Mouse (Mus musculus) lung, postnatal 10 days (tissue): ENCODE results near the gene Usp24.
A peak's percentile ranks its signal among the peaks of the same experiment; 100 is the strongest.
"Not testable (repeated sequence)": the region's sequence is repeated elsewhere in the genome, so short reads cannot be mapped to it uniquely, and the experiment has no call there.

Experiments used
- DNase-seq: peaks from one replicate; pipeline ENCODE4 v3.0.0; 2021

Usp24 gene

DNA sequence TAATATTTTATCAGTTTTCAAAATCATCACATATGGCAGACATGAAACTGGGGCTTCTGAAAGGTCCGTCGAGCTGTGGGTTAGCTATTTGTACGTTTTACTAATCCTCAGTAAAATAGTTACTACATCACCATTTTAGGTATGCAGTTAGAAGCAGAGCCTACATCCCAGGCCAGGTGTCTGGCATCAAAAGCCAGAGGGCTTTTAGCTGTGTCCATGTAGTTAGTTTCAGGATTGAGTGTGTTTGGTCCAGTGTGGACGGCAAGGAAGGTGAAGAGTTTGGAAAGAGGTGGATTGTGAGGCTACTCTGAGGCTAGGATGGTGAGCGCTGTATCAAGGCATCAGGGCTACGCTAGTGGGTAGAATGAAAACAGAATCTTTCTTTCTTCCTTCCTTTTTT lies 3.0 kb downstream of the Usp24 start:
- no peak for DNase-seq

GRCm38 (mm10) chr4:106322846-106323245 lies 6.8 kb downstream of the Usp24 start:
- no peak for DNase-seq

DNA sequence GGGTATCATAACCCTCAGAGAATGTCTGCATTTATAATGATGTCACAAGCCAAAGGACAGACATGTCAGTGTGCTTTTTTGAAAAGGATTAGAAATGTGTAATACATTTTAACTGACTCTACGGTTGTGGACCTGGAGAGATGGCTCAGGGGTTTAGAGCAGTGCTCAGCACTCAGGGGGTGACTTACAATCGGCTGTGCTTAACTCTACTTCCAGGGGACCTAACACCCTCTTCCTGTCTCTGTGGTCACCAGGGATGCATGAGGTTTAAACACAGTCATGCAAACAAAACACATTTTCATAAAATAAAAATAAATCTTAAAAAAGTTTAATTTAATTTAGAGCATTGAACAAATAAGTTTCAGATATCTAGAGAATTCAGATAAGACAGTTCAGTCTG lies 7.3 kb downstream of the Usp24 start:
- DNase-seq, result no peak

DNA sequence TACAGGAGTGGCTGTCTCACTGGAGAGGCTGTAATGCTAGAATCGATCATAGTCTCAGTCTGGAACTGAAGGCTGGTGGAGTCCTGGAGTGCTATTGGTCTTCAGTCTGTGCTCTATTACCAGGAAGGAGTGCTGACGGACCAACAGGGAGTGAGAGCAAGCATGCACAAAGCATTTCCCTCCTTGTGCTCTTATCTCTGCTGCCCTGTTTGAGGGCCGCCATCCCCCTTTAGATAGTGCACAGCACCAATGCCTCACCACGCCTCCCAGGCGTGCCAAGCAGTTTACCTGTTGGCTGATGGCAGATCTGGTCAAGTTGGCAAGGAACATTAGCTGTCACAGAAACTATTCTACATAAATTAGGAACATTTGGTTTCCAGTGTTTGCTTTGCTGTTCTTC lies 11.4 kb downstream of the Usp24 start:
- no peak for DNase-seq

- no peak for DNase-seq
These were observed 12.7 kb downstream of the Usp24 start for GRCm38 (mm10) chr4:106328704-106329103.

DNA sequence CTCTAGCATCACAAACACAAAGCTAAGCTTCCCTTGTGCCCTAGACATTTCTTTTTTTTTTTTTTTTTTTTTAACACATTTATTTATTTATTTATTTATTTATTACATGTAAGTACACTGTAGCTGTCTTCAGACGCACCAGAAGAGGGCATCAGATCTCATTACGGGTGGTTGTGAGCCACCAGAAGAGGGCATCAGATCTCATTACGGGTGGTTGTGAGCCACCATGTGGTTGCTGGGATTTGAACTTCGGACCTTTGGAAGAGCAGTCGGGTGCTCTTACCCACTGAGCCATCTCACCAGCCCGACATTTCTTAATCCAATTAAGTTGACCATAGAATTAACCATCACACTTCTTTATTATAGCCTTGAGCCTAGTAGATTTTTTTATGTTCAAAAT lies 13.2 kb downstream of the Usp24 start:
- DNase-seq, result not testable (repeated sequence)

DNA sequence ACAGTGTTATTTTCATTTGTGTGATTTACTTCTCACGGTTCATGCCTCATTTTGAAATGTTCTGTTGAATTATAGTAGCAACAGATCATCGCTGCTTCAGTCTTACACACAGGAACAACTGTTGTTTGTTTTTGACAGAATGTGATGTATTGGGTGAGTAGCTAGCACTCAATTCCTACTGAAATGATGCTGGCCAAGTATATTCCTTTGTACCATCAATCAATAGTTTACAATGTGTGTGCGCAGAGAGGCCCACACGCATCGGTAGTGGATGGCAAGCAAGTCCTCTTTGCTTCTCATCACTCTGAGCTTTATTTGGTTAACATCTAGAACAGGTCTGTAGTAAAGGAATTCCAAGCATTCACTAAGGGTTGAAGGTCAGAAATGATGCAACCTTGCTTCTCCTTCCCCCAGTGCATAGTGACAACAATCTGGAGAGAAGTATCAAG lies 14.4 kb downstream of the Usp24 start:
- DNase-seq, result no peak

GRCm38 (mm10) chr4:106333071-106333470 lies 17.1 kb downstream of the Usp24 start:
- DNase-seq, result no peak

- DNase-seq, result no peak
These were observed 17.6 kb downstream of the Usp24 start for GRCm38 (mm10) chr4:106333584-106333983.

DNA sequence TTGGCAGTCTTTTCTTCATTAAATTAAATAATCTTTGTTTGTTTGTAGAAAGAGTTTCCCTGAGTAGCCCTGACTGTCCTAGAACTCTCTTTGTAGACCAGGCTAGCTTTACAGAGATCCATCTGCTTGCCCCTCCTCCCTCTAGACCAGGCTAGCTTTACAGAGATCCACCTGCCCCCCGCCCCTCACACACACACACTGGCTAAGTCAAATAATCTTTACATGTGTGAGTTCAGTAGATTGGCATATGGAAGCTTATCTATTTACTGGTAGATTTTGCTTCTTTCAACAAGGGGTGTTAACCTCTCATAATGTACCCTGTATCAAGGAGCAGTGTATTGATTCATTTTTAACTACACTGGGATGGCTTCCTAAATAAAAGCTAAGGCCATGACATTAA lies 19.8 kb downstream of the Usp24 start:
- DNase-seq, result no peak

- no peak for DNase-seq
These were observed 31.7 kb downstream of the Usp24 start for GRCm38 (mm10) chr4:106347664-106348063.

DNA sequence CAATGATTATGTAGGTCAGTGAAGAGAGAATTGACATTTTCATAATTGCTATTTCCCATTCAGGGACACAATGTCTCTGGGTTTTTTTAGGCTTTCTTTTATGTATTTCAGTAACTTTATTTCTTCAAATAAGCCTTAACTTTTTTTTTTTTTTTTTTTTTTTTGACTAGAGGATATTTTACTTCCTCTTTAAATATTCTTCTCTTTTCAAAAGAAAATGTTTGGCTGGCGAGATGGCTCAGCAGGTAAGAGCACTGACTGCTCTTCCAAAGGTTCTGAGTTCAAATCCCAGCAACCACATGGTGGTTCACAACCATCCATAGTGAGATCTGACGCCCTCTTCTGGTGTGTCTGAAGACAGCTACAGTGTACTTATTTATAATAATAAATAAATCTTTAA lies 39.0 kb downstream of the Usp24 start:
- DNase-seq, result not testable (repeated sequence)

DNA sequence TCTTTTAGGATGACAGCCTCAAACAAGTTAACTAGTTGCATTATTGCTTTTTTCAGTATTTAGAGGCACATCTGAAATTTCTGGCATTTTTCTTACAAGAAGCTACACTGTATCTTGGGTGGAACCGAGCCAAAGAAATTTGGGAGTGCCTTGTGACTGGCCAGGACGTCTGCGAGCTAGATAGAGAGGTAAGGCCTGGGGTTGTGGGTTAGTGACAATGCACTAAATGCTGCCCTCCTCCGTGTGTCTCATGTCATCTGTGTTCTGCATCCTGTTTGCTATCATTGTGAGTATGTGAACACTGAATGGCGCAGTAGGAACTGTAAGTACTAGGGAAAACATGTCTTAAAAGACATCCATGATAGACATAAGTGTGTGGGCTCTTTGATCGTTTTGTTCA lies 54.0 kb downstream of the Usp24 start:
- no peak for DNase-seq

DNA sequence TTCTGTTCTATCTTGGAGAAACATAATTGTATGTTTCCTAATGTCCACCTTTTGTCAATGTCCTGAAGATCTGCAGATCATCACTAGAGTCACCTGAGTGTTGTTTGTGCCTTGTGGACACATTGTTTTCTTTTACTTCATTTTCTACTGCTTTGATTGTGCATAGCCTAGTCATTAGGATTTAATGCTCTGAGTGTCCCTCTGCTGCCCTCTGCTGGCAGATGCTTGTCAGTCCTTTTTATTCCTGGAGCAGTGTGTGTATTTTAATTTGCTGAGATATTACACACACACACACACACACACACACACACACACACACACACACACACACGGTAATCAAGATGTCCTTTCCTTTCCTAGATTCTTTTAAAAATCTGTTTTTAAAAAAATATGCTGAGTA lies 59.8 kb downstream of the Usp24 start:
- DNase-seq, result peak; percentile 85

- DNase-seq, result no peak
These were observed 63.0 kb downstream of the Usp24 start for GRCm38 (mm10) chr4:106378839-106379572.

- no peak for DNase-seq
These were observed 65.1 kb downstream of the Usp24 start for GRCm38 (mm10) chr4:106381131-106381530.

DNA sequence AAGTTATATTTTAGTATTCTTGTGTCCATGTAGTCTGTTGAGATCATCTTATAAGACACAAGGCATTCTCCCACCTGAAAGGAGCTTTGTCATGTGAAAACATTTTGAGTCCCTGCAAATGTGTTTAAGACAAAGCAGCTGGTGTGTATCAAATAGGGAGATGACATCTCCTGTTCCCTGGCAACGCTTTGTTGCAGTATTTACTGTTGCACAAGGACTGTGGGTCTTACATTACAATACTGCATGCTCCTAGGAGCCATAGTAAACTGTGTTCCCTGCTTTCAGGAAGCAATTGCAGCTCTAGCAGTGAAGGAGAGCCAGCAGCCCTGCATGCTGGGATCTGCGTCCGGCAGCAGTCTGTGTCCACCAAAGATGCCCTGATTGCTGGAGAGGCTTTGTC lies 73.9 kb downstream of the Usp24 start:
- DNase-seq, result peak; percentile 53

GRCm38 (mm10) chr4:106409621-106410020 lies 93.6 kb downstream of the Usp24 start:
- DNase-seq, result no peak

- no peak for DNase-seq
These were observed 103.2 kb downstream of the Usp24 start for GRCm38 (mm10) chr4:106419256-106419655.

GRCm38 (mm10) chr4:106419791-106420190 lies 103.8 kb downstream of the Usp24 start:
- DNase-seq, result no peak

DNA sequence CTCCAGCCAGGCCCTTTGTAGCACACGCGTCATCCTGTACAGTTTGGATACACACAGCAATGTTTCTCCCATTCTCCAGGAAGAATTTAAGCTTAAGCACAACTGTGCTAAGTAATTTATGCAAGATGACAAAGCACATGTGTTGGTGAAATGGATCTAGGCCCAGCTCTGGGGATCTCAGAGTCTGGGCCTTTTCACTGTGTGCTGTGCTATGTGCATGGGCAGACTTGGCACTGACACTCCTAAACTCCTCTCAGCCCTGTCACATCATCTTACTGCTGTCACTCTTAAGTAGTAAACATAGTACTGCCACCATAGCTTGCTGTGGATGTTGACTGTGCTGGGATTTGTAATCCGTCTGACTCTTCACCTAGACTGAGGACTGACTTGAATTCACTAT lies 106.6 kb downstream of the Usp24 start:
- no peak for DNase-seq

DNA sequence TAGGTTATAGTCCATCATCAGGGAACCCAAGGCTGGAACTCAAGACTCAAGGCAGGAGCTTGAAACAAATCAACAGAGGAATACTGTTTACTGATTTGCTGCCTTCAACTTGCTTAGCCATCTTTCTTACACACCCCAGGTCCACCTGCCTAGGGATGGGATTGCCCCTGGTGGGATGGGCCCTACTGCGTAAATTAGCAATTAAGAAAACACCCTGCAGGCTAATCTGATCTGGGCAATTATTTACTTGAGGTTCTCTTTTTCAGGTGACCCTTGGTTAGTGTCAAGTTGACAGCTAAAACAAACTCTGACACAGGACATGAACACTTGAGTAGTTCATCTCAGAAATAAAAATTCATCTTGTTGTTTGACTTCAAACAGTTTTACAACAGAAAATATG lies 108.5 kb downstream of the Usp24 start:
- DNase-seq, result no peak

- no peak for DNase-seq
These were observed 110.3 kb downstream of the Usp24 start for GRCm38 (mm10) chr4:106426286-106426685.

- no peak for DNase-seq
These were observed 112.6 kb downstream of the Usp24 start for GRCm38 (mm10) chr4:106428616-106429015.

GRCm38 (mm10) chr4:106429106-106429505 lies 113.1 kb downstream of the Usp24 start:
- no peak for DNase-seq
